Mouse (Mus musculus): ENCODE data around the gene Prl7a1. TPM values are rescaled to one million over a fixed set of nuclear protein-coding genes. Genes with fewer than 3 reads are reported as not detected.

Prl7a1 gene
- not detected for polyA plus RNA-seq (2012; fragmentation: generic; extraction: Trizol)

GRCm38 (mm10) chr13:27642393-27642792 lies at the start of gene Prl7a1:
Gene Prl7a1 (minus strand): TSS chr13:27642493.

GRCm38 (mm10) chr13:27667936-27668335 lies 25.6 kb upstream of the Prl7a1 start, which contains the start of gene Prl7a2:
Gene Prl7a2 (minus strand): TSS chr13:27668036.

GRCm38 (mm10) chr13:27610482-27610881 lies 31.8 kb downstream of the Prl7a1 start, which contains the start of gene Prl7b1:
Gene Prl7b1 (minus strand): TSS chr13:27610582.

Other genes with a start within 250 kb of the Prl7a1 start
- not detected for gene Prl8a6, start 203.8 kb downstream of the Prl7a1 start, polyA plus RNA-seq (2012; fragmentation: generic; extraction: Trizol)
- gene Prl8a8, start 129.3 kb downstream of the Prl7a1 start, polyA plus RNA-seq (2012; fragmentation: generic; extraction: Trizol): not detected
- gene Prl8a9, start 77.9 kb downstream of the Prl7a1 start, polyA plus RNA-seq (2012; fragmentation: generic; extraction: Trizol): not detected
- not detected for gene Prl8a1, start 60.3 kb downstream of the Prl7a1 start, polyA plus RNA-seq (2012; fragmentation: generic; extraction: Trizol)
- gene Prl7b1, start 31.9 kb downstream of the Prl7a1 start, polyA plus RNA-seq (2012; fragmentation: generic; extraction: Trizol): not detected
- not detected for gene Prl7a2, start 25.5 kb upstream of the Prl7a1 start, polyA plus RNA-seq (2012; fragmentation: generic; extraction: Trizol)
- not detected for gene Prl7d1, start 74.2 kb upstream of the Prl7a1 start, polyA plus RNA-seq (2012; fragmentation: generic; extraction: Trizol)
- not detected for gene Prl7c1, start 138.3 kb upstream of the Prl7a1 start, polyA plus RNA-seq (2012; fragmentation: generic; extraction: Trizol)
- gene Prl2a1, start 159.2 kb upstream of the Prl7a1 start, polyA plus RNA-seq (2012; fragmentation: generic; extraction: Trizol): not detected
- not detected for gene Prl2c1, start 206.8 kb upstream of the Prl7a1 start, polyA plus RNA-seq (2012; fragmentation: generic; extraction: Trizol)

Data from C3H10T1/2 (cell line).